Mouse (Mus musculus): ENCODE measurements at regions not wholly inside any gene's neighbourhood (a gene's known extent, or its start where the extent isn't known, plus 50 kb on each side); places are given as distances from the start of the nearest gene placed in this dataset.

DNA sequence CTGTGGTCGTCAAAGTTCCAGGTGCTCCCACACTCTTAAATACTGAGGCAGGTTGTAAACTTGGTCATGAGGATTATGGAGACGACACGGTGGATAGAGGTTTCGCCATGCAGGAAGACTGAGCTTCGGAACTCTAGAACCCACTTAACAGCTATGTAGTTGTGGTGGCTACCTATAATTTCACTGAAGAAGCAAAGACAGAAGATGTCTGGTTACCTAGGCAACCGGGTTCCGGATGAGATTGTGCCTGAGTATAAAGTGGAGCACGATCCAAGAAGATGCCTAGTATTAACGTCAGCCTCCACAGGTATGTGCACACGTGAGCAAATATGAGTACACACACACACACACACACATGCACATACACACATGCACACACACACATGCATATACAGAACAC lies 517.3 kb upstream of the Celf2 start:
- no peak overlapping the region for H3K9ac ChIP-seq (ENCODE audit: low read depth, low read length)
- 87% methylated on average over 10 of the region's 10 CpGs for WGBS
- no peak overlapping the region for H3K4me3 ChIP-seq (ENCODE audit: low read depth, low read length)
- no peak for TF ChIP-seq CTCF (IDR thresholded peaks at IDR 0.05; ENCODE audit: low read depth)
- H3K4me1 ChIP-seq (replicated peaks; ENCODE audit: control insufficient read depth, insufficient read depth, low read length), result no peaks in the 10 kb centered on the region
- no peak overlapping the region for H3K27ac ChIP-seq (ENCODE audit: low read depth, low read length)
- no peak overlapping the region for H3K4me2 ChIP-seq (replicated peaks; ENCODE audit: low read depth)
- no peaks in the 10 kb centered on the region for H3K27me3 ChIP-seq (replicated peaks; ENCODE audit: control insufficient read depth, insufficient read depth, low read length)
- H3K9me3 ChIP-seq (ENCODE audit: control insufficient read depth), result no peaks in the 10 kb centered on the region
- no peaks in the 10 kb centered on the region for H3K36me3 ChIP-seq (ENCODE audit: control insufficient read depth, insufficient read depth)
- ATAC-seq, result no peak

DNA sequence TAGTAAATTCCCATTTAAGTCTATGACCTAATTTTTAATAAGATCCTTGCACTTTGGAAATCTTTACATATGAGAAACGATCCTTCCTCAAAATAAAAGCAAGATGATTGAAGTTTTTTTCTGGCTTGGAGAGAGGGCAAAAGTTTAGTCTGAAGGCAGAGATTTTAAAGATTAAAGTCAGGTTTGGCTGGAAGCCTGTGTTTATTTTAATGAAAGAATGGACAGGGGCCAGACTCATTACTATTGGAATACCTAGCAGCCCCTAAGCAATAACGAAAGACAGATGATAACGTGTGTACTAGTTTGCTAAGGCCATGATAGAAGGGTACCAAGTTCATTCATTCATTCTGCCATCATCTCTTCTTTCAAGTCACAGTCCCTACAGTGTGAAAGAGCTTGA lies 513.3 kb upstream of the Celf2 start:
- Histone ChIP-seq H3K4me1 (replicated peaks; ENCODE audit: control insufficient read depth, insufficient read depth, low read length) (no peaks in the 10 kb centered on the region), H3K27me3 (replicated peaks; ENCODE audit: control insufficient read depth, insufficient read depth, low read length) (no peaks in the 10 kb centered on the region), H3K36me3 (ENCODE audit: control insufficient read depth, insufficient read depth) (no peaks in the 10 kb centered on the region), H3K4me2 (replicated peaks; ENCODE audit: low read depth) (no peak overlapping the region), H3K27ac (ENCODE audit: low read depth, low read length) (no peak overlapping the region), H3K9me3 (ENCODE audit: control insufficient read depth) (no peaks in the 10 kb centered on the region), H3K9ac (ENCODE audit: low read depth, low read length) (no peak overlapping the region), H3K4me3 (ENCODE audit: low read depth, low read length) (no peak overlapping the region)
- ATAC-seq, result no peak
- TF ChIP-seq CTCF (IDR thresholded peaks at IDR 0.05; ENCODE audit: low read depth), result no peak
- WGBS, result 43% methylated on average over 3 of the region's 3 CpGs

DNA sequence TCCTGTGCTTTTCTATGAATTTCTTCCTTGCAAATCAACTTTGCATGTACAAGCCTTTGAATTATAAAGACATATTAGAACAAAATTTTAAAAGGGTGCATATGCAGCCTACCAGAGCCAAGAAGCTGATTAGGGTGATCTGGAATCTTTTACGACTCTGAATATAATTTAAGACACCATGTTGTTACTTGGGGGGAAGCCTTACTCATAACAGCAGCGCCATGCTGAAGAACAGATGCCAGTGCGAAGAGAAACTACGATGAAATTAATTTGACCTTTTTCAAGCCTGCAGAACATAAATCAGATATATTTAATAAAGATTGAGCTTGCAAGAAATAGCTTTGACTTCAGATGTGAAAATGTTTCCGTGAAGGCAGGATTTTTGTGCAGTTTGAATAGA lies 512.7 kb upstream of the Celf2 start:
- no peak for ATAC-seq
- Histone ChIP-seq H3K27me3 (replicated peaks; ENCODE audit: control insufficient read depth, insufficient read depth, low read length) (no peaks in the 10 kb centered on the region), H3K9ac (ENCODE audit: low read depth, low read length) (no peak overlapping the region), H3K4me2 (replicated peaks; ENCODE audit: low read depth) (no peak overlapping the region), H3K4me3 (ENCODE audit: low read depth, low read length) (no peak overlapping the region), H3K27ac (ENCODE audit: low read depth, low read length) (no peak overlapping the region), H3K9me3 (ENCODE audit: control insufficient read depth) (no peaks in the 10 kb centered on the region), H3K36me3 (ENCODE audit: control insufficient read depth, insufficient read depth) (no peaks in the 10 kb centered on the region), H3K4me1 (replicated peaks; ENCODE audit: control insufficient read depth, insufficient read depth, low read length) (no peaks in the 10 kb centered on the region)
- 67% methylated on average over 5 of the region's 5 CpGs for WGBS
- TF ChIP-seq CTCF (IDR thresholded peaks at IDR 0.05; ENCODE audit: low read depth), result no peak

DNA sequence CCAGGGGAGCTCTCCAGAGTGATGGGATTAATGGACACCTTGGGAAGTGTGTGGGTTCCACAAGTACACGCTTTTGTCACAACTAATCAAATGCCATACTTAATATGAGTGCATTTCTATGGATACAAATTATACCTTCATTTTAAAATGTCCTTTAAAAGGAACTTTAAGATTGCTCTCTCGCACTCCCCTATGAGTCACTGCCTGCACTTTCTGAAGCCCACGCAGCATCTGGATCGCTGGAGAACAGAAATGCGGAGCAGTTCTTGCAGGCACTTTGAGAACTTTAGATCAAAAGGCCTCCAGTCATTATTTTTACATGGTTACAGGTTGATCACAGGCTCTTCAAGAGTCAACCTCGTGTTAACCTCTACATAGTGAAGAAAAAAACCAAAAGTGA lies 503.5 kb upstream of the Celf2 start:
- no peaks in the 10 kb centered on the region for H3K4me1 ChIP-seq (replicated peaks; ENCODE audit: control insufficient read depth, insufficient read depth, low read length)
- no peak for TF ChIP-seq CTCF (IDR thresholded peaks at IDR 0.05; ENCODE audit: low read depth)
- 84% methylated on average over 6 of the region's 6 CpGs for WGBS

DNA sequence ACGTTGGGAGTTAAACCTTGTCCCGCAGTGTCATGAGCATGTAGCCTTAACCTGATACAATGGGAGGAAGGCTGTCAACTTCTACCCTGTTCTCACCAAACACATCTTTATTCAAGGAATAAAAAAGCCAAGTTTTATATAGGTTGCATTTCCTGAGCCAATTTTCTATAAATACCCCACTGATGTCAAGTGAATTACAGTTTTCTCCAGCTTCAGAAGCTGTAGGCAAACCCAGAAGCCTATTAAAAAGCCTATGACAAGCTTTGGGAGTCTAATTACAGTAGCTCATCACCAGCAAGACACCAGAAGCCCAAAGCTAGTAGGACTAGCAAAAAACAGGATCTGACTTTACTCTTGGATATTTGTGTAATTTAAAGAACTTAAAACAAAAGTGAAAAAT lies 490.1 kb upstream of the Celf2 start:
- no peak overlapping the region for H3K4me3 ChIP-seq (ENCODE audit: low read depth, low read length)
- no peaks in the 10 kb centered on the region for H3K36me3 ChIP-seq (ENCODE audit: control insufficient read depth, insufficient read depth)
- no peak for ATAC-seq
- H3K9me3 ChIP-seq (ENCODE audit: control insufficient read depth), result no peaks in the 10 kb centered on the region
- 59% methylated on average over 2 of the region's 2 CpGs for WGBS
- no peaks in the 10 kb centered on the region for H3K27me3 ChIP-seq (replicated peaks; ENCODE audit: control insufficient read depth, insufficient read depth, low read length)
- H3K4me2 ChIP-seq (replicated peaks; ENCODE audit: low read depth), result no peak overlapping the region
- no peak overlapping the region for H3K27ac ChIP-seq (ENCODE audit: low read depth, low read length)
- H3K9ac ChIP-seq (ENCODE audit: low read depth, low read length), result no peak overlapping the region
- no peak for TF ChIP-seq CTCF (IDR thresholded peaks at IDR 0.05; ENCODE audit: low read depth)
- H3K4me1 ChIP-seq (replicated peaks; ENCODE audit: control insufficient read depth, insufficient read depth, low read length), result no peaks in the 10 kb centered on the region

More for the DNA sequence above, 503.5 kb upstream of the Celf2 start:
- no peak overlapping the region for H3K27ac ChIP-seq (ENCODE audit: low read depth, low read length)
- no peaks in the 10 kb centered on the region for H3K27me3 ChIP-seq (replicated peaks; ENCODE audit: control insufficient read depth, insufficient read depth, low read length)
- H3K36me3 ChIP-seq (ENCODE audit: control insufficient read depth, insufficient read depth), result no peaks in the 10 kb centered on the region
- H3K9ac ChIP-seq (ENCODE audit: low read depth, low read length), result no peak overlapping the region
- H3K4me2 ChIP-seq (replicated peaks; ENCODE audit: low read depth), result no peak overlapping the region
- H3K4me3 ChIP-seq (ENCODE audit: low read depth, low read length), result no peak overlapping the region
- H3K9me3 ChIP-seq (ENCODE audit: control insufficient read depth), result no peaks in the 10 kb centered on the region
- no peak for ATAC-seq

DNA sequence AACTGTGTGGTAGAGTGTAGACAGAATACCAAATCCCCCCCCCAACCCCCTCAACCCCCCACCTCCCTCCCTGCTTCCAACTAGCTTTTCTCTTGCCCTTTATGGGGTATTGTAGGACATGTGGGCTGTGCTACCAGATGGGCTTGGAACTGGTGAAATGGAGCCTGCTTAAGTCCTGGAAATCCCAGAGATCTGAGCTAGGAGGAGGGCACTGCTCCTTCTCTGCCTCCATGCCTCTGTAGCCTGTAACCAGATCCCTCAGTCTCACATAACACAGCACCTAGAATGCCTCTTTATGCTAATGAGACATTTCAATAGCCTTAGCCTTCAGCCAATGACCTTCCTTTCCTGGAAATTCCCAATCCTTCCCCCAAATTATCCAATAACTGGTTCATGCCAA lies 465.1 kb upstream of the Celf2 start:
- no peak for ATAC-seq
- no peak overlapping the region for H3K9ac ChIP-seq (ENCODE audit: low read depth, low read length)
- no peak overlapping the region for H3K27ac ChIP-seq (ENCODE audit: low read depth, low read length)
- no peak overlapping the region for H3K4me3 ChIP-seq (ENCODE audit: low read depth, low read length)
- no peak for TF ChIP-seq CTCF (IDR thresholded peaks at IDR 0.05; ENCODE audit: low read depth)
- H3K27me3 ChIP-seq (replicated peaks; ENCODE audit: control insufficient read depth, insufficient read depth, low read length), result no peaks in the 10 kb centered on the region
- H3K4me2 ChIP-seq (replicated peaks; ENCODE audit: low read depth), result no peak overlapping the region
- H3K9me3 ChIP-seq (ENCODE audit: control insufficient read depth), result no peaks in the 10 kb centered on the region
- H3K4me1 ChIP-seq (replicated peaks; ENCODE audit: control insufficient read depth, insufficient read depth, low read length), result no peaks in the 10 kb centered on the region
- no peaks in the 10 kb centered on the region for H3K36me3 ChIP-seq (ENCODE audit: control insufficient read depth, insufficient read depth)

DNA sequence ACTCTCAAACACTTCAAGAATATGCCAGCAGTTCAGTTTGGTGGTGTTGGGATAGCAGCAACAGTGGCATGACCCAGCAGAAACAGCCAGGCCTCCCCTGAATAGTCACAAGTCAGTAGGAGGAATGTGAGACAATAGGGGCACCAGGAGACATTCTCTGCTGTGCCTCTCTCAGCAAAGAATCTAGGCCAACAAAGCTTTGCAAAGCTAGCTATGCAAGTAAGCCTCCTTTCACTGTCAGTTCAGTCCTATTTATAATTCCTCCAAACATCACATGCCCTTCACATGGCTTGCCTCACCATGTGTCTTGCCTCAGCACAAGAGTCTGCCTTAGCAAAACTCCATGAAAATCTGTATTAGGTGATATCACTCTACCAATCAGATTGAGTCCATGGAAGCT lies 454.1 kb upstream of the Celf2 start:
- H3K36me3 ChIP-seq (ENCODE audit: control insufficient read depth, insufficient read depth), result no peaks in the 10 kb centered on the region
- no peaks in the 10 kb centered on the region for H3K27me3 ChIP-seq (replicated peaks; ENCODE audit: control insufficient read depth, insufficient read depth, low read length)
- no peak for ATAC-seq
- no peak overlapping the region for H3K9ac ChIP-seq (ENCODE audit: low read depth, low read length)
- no peak overlapping the region for H3K27ac ChIP-seq (ENCODE audit: low read depth, low read length)
- no peak overlapping the region for H3K4me3 ChIP-seq (ENCODE audit: low read depth, low read length)
- H3K9me3 ChIP-seq (ENCODE audit: control insufficient read depth), result no peaks in the 10 kb centered on the region
- TF ChIP-seq CTCF (IDR thresholded peaks at IDR 0.05; ENCODE audit: low read depth), result no peak
- H3K4me1 ChIP-seq (replicated peaks; ENCODE audit: control insufficient read depth, insufficient read depth, low read length), result no peaks in the 10 kb centered on the region
- no peak overlapping the region for H3K4me2 ChIP-seq (replicated peaks; ENCODE audit: low read depth)
